Mouse (Mus musculus) c-Kit-positive CD71-positive TER-119-positive erythroid progenitor cells, embryonic 14.5 days (primary cell): ENCODE data around the gene Fgf5.

Experiments
- DNase-seq: peaks from one replicate; pipeline ENCODE4 v3.0.0-alpha.2; 2013; ENCODE audit warnings: low spot score

Gene Fgf5

DNA sequence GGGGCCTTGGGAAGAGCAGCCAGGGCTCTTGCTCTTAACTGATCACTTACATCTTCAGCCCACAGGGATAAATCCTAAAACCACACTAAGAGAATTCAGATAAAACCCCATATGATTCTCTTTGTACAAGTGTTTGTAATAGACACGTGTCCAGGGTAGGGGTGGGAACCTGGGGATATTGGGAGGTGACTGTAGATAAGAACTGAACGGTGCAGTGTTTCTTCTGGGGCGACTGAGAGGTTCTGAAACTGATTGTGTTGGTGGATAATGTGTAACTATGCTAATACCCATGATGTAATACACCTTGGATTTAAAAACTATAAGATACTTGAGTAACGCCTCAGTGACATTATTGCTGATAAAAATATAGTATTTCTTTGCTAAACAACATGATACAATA is 51.7 kb downstream of the Fgf5 start:
- no peak for DNase-seq

DNA sequence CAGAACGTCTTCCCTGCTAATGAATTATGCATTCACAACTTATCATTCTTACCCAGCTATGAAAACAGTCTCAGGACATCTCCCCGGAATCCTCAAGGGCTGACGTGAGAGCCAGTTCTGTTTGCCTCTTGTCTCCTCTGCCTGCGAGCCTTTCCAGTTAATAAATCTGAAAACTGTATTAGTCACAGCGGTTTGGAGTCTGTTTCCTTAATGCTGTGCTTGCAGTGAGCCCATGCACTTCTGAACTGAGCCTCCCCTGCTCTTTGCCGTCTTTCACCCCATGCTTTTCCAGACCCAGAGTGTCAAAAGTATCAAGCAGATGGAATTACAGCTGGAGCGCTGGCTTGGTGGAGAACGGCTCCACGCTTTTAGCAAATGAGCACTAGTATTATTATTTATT is 52.5 kb downstream of the Fgf5 start:
- no peak for DNase-seq

DNA sequence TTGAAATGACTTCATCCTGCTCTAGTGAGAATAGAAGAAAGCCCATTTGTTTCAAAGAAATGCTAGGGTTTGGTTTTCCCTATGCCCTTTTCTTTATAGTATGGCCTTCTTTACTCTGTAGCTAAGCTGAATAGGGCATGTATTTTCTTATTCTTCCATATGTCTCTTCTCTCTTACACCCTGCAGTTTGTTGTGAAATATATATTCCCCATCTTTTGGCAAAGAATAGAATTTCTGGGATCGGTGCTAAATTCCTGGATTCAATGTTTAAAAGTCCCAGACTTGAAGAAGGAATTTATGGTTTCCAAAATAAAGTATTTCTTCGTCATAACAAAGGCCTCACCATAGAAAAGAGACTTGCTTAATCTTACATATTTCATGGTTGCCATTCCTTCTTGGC is 72.6 kb downstream of the Fgf5 start:
- DNase-seq: no peak
